Mouse (Mus musculus) kidney, adult 2 months (tissue): ENCODE measurements around the gene Hist1h2ak.
"Not testable (repeated sequence)": the region's sequence is repeated elsewhere in the genome, so short reads cannot be mapped to it uniquely, and the experiment has no call there.

Source experiments
- CTCF ChIP-seq: fragments of 200-500 bp; conservative IDR thresholded peaks from 2 replicates; pipeline ENCODE4 v1.5.1; 2011; ENCODE audit warnings: low read depth, mild to moderate bottlenecking, control low read depth, low read length, moderate library complexity, mixed read lengths; ENCODE audit not compliant: insufficient read depth, insufficient read length
- POLR2A ChIP-seq: fragments of 200-500 bp; IDR thresholded peaks from one replicate; pipeline ENCODE4 v1.6.1; 2011; ENCODE audit warnings: low read depth, low read length, control low read depth

DNA sequence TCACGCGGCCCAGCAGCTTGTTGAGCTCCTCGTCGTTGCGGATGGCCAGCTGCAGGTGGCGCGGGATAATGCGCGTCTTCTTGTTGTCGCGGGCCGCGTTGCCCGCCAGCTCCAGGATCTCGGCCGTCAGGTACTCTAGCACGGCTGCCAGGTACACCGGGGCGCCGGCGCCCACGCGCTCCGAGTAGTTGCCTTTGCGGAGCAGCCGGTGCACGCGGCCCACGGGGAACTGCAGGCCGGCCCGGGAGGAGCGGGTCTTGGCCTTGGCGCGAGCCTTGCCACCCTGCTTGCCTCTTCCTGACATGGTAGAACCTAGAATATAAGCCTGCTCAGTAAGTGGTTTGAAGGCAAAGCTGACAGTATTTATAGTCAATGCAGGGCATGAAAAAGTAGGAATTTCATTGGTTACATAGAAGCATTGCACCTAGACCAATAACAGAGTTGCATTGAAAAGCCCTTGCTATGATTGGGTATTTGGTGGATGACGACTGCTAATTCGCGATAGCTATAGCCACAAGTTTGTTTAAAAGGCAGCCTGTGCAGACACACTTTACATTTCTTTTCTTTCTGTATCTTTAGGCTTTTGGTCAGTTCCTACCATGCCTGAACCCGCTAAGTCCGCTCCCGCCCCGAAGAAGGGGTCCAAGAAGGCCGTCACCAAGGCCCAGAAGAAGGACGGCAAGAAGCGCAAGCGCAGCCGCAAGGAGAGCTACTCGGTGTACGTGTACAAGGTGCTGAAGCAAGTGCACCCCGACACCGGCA is at the start of gene Hist1h2ak, which contains the start of gene Hist1h2bn:
- not testable (repeated sequence) for TF ChIP-seq POLR2A, CTCF
